Mouse (Mus musculus) heart, adult 2 months (tissue): ENCODE data around the gene Sowaha. TPM values are rescaled to one million over a fixed set of nuclear protein-coding genes. Genes with fewer than 3 reads are reported as not detected.

ENCODE experiments used
- DNase-seq, 2 experiments: peaks; one replicate each; pipeline ENCODE4 v3.0.0; 2021
- H3K27ac ChIP-seq: fragments of 200-600 bp; 2 replicates; pipeline ENCODE4 v1.8.1; 2022
- H3K27me3 ChIP-seq: fragments of 200-500 bp; 2 replicates; pipeline ENCODE4 v1.6.1; 2012; ENCODE audit warnings: mild to moderate bottlenecking, low read length, inconsistent platforms, mixed read lengths; ENCODE audit not compliant: control insufficient read depth, insufficient read depth
- H3K36me3 ChIP-seq: fragments of 200-500 bp; 2 replicates; pipeline ENCODE4 v1.6.1; 2012; ENCODE audit warnings: low read length, inconsistent platforms; ENCODE audit not compliant: control insufficient read depth, insufficient read depth
- H3K4me1 ChIP-seq: fragments of 200-500 bp; 2 replicates; pipeline ENCODE4 v1.6.1; 2011; ENCODE audit warnings: low read length; ENCODE audit not compliant: control insufficient read depth, insufficient read depth
- H3K4me3 ChIP-seq: fragments of 200-600 bp; 2 replicates; pipeline ENCODE4 v1.8.1; 2022
- H3K79me2 ChIP-seq: fragments of 200-500 bp; replicated peaks from 2 replicates; pipeline ENCODE4 v1.6.1; 2012; ENCODE audit warnings: mild to moderate bottlenecking, inconsistent platforms, low read length, moderate library complexity, mixed read lengths; ENCODE audit not compliant: control insufficient read depth, insufficient read depth
- H3K9ac ChIP-seq: fragments of 200-500 bp; 2 replicates; pipeline ENCODE4 v1.6.1; 2012; ENCODE audit warnings: low read depth, mild to moderate bottlenecking, control low read depth, inconsistent platforms, low read length, mixed read lengths
- CTCF ChIP-seq: fragments of 200-600 bp; IDR thresholded peaks from 2 replicates; pipeline ENCODE4 v1.8.1; 2022; ENCODE audit warnings: antibody characterized with exemption, mild to moderate bottlenecking, moderate library complexity
- EP300 ChIP-seq: fragments of 200-500 bp; IDR thresholded peaks from 2 replicates; pipeline ENCODE4 v1.6.1; 2011; ENCODE audit warnings: low read depth, low read length, control low read depth; ENCODE audit not compliant: insufficient read depth
- POLR2A ChIP-seq: fragments of 200-500 bp; IDR thresholded peaks from 2 replicates; pipeline ENCODE4 v1.6.1; 2011; ENCODE audit warnings: mild to moderate bottlenecking, low read depth, low read length, control low read depth; ENCODE audit not compliant: insufficient read depth
- WGBS: fragments of 180-500 bp; shearing (Covaris S2); methylation state at CpG from one replicate; pipeline ENCODE4 v1.1.7; 2018; 5-methylcytosine and 5-hydroxymethylcytosine counted together
- intact Hi-C: fragments of 180-260 bp; cut with DNase I; formaldehyde crosslinking; loops from one replicate; pipeline ENCODE4 v1.15.1; 2025
- polyA plus RNA-seq: library from polyadenylated mRNA; depleted of rRNA; stranded (reverse); fragments of >200 nt; gene quantifications from 2 replicates; pipeline ENCODE4 v1.2.3, GENCODE M21; 2012
- total RNA-seq, 2 experiments: library from RNA; stranded (reverse); gene quantifications; 2 replicates each; pipeline ENCODE4 v1.2.3; 2021

Sowaha gene
- total and polyA plus RNA-seq, 3 experiments, result 0.05 to 0.34 (median 0.10) TPM

- Histone ChIP-seq H3K4me3 (no peak overlapping the region), H3K79me2 (no peaks in the 10 kb centered on the region), H3K36me3 (no peaks in the 10 kb centered on the region), H3K27me3 (no peaks in the 10 kb centered on the region), H3K9ac (no peak overlapping the region), H3K4me1 (peaks cover 2% of the 10 kb centered on the region; the same call in 1 of the 2 replicates), H3K27ac (no peak overlapping the region)
- no peak for DNase-seq
- TF ChIP-seq CTCF (peak; percentile 37), EP300 (no peak)
- intact Hi-C loops, result no loop called here
- 73% methylated on average over 8 of the region's 8 CpGs for WGBS
Observed at GRCm38 (mm10) chr11:53502039-53502765, 22.1 kb upstream of the Sowaha start.

- no peaks in the 10 kb centered on the region for H3K79me2 ChIP-seq
- H3K4me1 ChIP-seq, result peaks cover 4% of the 10 kb centered on the region; the same call in 1 of the 2 replicates
- WGBS, result 20% methylated on average over 11 of the region's 11 CpGs
- no peak overlapping the region for H3K9ac ChIP-seq
- H3K27me3 ChIP-seq, result no peaks in the 10 kb centered on the region
- intact Hi-C loops, result no loop called here
- H3K4me3 ChIP-seq, result no peak overlapping the region
- H3K27ac ChIP-seq, result no peak overlapping the region
- TF ChIP-seq EP300 (no peak), POLR2A (no peak), CTCF (no peak)
- no peaks in the 10 kb centered on the region for H3K36me3 ChIP-seq
- peak in 1 of 2 experiments; percentile 34 for DNase-seq
Observed at GRCm38 (mm10) chr11:53500569-53500968, 20.5 kb upstream of the Sowaha start.

- 71% methylated on average over 6 of the region's 6 CpGs for WGBS
- H3K27ac ChIP-seq, result no peak overlapping the region
- DNase-seq, result peak in 1 of 2 experiments; percentile 23
Observed at GRCm38 (mm10) chr11:53496946-53497345, 16.9 kb upstream of the Sowaha start.

GRCm38 (mm10) chr11:53495417-53495816 is 15.3 kb upstream of the Sowaha start:
- DNase-seq, result no peak
- no peak overlapping the region for H3K9ac ChIP-seq
- peaks cover 8% of the 10 kb centered on the region; the same call in 1 of the 2 replicates for H3K4me1 ChIP-seq
- no peak overlapping the region for H3K4me3 ChIP-seq
- peak overlapping the region; percentile 43 for H3K27ac ChIP-seq
- no peaks in the 10 kb centered on the region for H3K79me2 ChIP-seq
- WGBS, result 67% methylated on average over 6 of the region's 6 CpGs
- H3K36me3 ChIP-seq, result no peaks in the 10 kb centered on the region
- TF ChIP-seq EP300 (no peak), POLR2A (no peak), CTCF (no peak)
- intact Hi-C loops, result no loop called here
- no peaks in the 10 kb centered on the region for H3K27me3 ChIP-seq

More at GRCm38 (mm10) chr11:53496946-53497345, 16.9 kb upstream of the Sowaha start:
- TF ChIP-seq EP300 (no peak), POLR2A (no peak), CTCF (no peak)
- H3K79me2 ChIP-seq, result no peaks in the 10 kb centered on the region
- no peak overlapping the region for H3K9ac ChIP-seq
- intact Hi-C loops, result no loop called here
- H3K4me1 ChIP-seq, result peaks cover 6% of the 10 kb centered on the region; the same call in 1 of the 2 replicates
- no peaks in the 10 kb centered on the region for H3K36me3 ChIP-seq
- H3K4me3 ChIP-seq, result no peak overlapping the region
- no peaks in the 10 kb centered on the region for H3K27me3 ChIP-seq

- Histone ChIP-seq H3K27me3 (no peaks in the 10 kb centered on the region), H3K27ac (no peak overlapping the region), H3K4me1 (peaks cover 8% of the 10 kb centered on the region; the same call in 1 of the 2 replicates), H3K4me3 (no peak overlapping the region), H3K79me2 (no peaks in the 10 kb centered on the region), H3K9ac (no peak overlapping the region), H3K36me3 (no peaks in the 10 kb centered on the region)
- no peak for DNase-seq
- no peak for TF ChIP-seq POLR2A
- TF ChIP-seq CTCF, result no peak
- TF ChIP-seq EP300, result no peak
- 86% methylated on average over 3 of the region's 3 CpGs for WGBS
- intact Hi-C loops, result no loop called here
Observed at GRCm38 (mm10) chr11:53493243-53493955, 13.3 kb upstream of the Sowaha start.

GRCm38 (mm10) chr11:53491954-53492401 is 11.9 kb upstream of the Sowaha start:
- H3K4me3 ChIP-seq, result no peak overlapping the region
- H3K4me1 ChIP-seq, result peaks cover 4% of the 10 kb centered on the region; the same call in 1 of the 2 replicates
- no peaks in the 10 kb centered on the region for H3K36me3 ChIP-seq
- no peaks in the 10 kb centered on the region for H3K79me2 ChIP-seq
- TF ChIP-seq CTCF (no peak), POLR2A (0 out of 2 replicates have a peak, but pooled peaks have one; percentile 24), EP300 (0 out of 2 replicates have a peak, but pooled peaks have one; percentile 39)
- no peaks in the 10 kb centered on the region; the same call in 1 of the 2 replicates for H3K27me3 ChIP-seq
- no peak overlapping the region for H3K9ac ChIP-seq
- peak; percentile 40 to 58 for DNase-seq
- intact Hi-C loops, result no loop called here
- WGBS, result 36% methylated on average over 8 of the region's 8 CpGs
- peak overlapping the region; percentile 58 for H3K27ac ChIP-seq
